Mouse (Mus musculus) thymus, adult 2 months (tissue): ENCODE measurements around the gene Tedc2.

ENCODE experiments used
- CTCF ChIP-seq: fragments of 200-500 bp; IDR thresholded peaks from 2 replicates; pipeline ENCODE4 v1.5.1; 2012; ENCODE audit warnings: mild to moderate bottlenecking, control low read depth, low read length, moderate library complexity, borderline replicate concordance; ENCODE audit not compliant: control insufficient read depth, poor library complexity, insufficient read depth; ENCODE audit errors: extremely low read depth
- POLR2A ChIP-seq: fragments of 200-500 bp; IDR thresholded peaks from 2 replicates; pipeline ENCODE4 v1.6.1; 2012; ENCODE audit warnings: mild to moderate bottlenecking, low read length, control low read depth, moderate library complexity; ENCODE audit not compliant: control insufficient read depth, poor library complexity, insufficient read depth; ENCODE audit errors: extremely low read depth

- TF ChIP-seq CTCF (no peak), POLR2A (no peak)
Measured at GRCm38 (mm10) chr17:24205284-24205888, 15.3 kb downstream of the Tedc2 start, which contains the start of gene Tbc1d24.
